13 mouse cellular contexts compared by ENCODE assay signal in the genomic region with DNA sequence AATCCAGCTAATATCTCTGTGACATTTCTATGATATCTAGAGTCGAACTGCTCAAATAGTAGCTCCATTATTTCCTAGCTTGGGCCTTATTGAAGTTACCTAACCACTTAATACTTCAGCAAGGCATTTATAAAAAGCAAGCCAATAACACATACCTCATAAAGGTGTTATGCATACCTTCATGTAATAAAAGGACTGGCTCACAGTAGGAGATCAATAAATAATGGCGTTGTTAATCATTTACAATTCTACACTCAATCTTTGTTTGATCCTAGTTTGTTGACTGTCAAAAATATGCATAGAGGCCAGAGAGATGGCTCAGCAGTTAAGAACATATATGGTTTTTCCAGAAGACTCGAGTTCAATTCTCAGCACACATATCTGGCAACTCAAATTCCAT.
"Had no signal": no experiment of that assay in that cellular context is flagged by ENCODE, and none has a peak within 500 bp of the region (broad histone marks: within the 10 kb centered on the region; RNA-seq: fewer than 3 reads in every experiment).

No protein-coding gene starts in this region.

- H3K9me3 ChIP-seq: kidney, embryonic 15.5 days; limb, embryonic 10.5 days; limb, embryonic 13.5 days had no signal

- H3K4me2 ChIP-seq: kidney, embryonic 15.5 days; limb, embryonic 13.5 days; midbrain, embryonic 11.5 days had no signal

- DNase-seq: kidney, adult 11 months; kidney, adult 8-10 months; kidney, postnatal 10 days; kidney, postnatal 36 days; lung, adult 2 months; lung, postnatal 14 days; lung, postnatal 4 days; midbrain, embryonic 14.5 days; thymus, postnatal 25 days had no signal

- H3K27me3 ChIP-seq: kidney, embryonic 15.5 days; limb, embryonic 13.5 days had no signal

- H3K4me3 ChIP-seq: kidney, embryonic 15.5 days; limb, embryonic 10.5 days; limb, embryonic 13.5 days had no signal

- H3K9ac ChIP-seq: kidney, embryonic 15.5 days; limb, embryonic 13.5 days had no signal

- H3K27ac ChIP-seq: kidney, embryonic 15.5 days; limb, embryonic 10.5 days; limb, embryonic 13.5 days had no signal
